Mouse (Mus musculus) neural tube, postnatal 0 days (tissue): Measurements from ENCODE around the gene Klri1. TPM values are rescaled to one million over a fixed set of nuclear protein-coding genes. Genes with fewer than 3 reads are reported as not detected.

Experiments used
- microRNA-seq: library from miRNA; unstranded; fragments of <30 nt; microRNA quantifications from one replicate; pipeline ENCODE4, GENCODE M21; 2016
- polyA plus RNA-seq: library from polyadenylated mRNA; unstranded; fragments of >200 nt; fragmentation: Nextera tagmentation; extraction: Ambion mirVana; gene quantifications from 2 replicates; pipeline ENCODE4 v1.2.1, GENCODE M21; 2015

Gene Klri1
- polyA plus RNA-seq = 1.1 and 1.7 TPM in 2 replicates

GRCm38 (mm10) chr6:129717032-129717431 lies at the start of gene Klri1:
Gene Klri1, minus strand, starts transcription at chr6:129717132.

GRCm38 (mm10) chr6:129740069-129740721 lies 23.3 kb upstream of the Klri1 start, which contains the start of gene Klri2:
Gene Klri2, minus strand, starts transcription at chr6:129740484.

GRCm38 (mm10) chr6:129678873-129679272 lies 38.1 kb downstream of the Klri1 start, which contains the start of gene Klrc1:
Gene Klrc1, minus strand, starts transcription at chr6:129678973.

GRCm38 (mm10) chr6:129660589-129660988 lies 56.3 kb downstream of the Klri1 start, which contains the start of gene Klrc2:
Gene Klrc2, minus strand, starts transcription at chr6:129660689.

Small RNA genes lying within 50 kb of the gene (microRNA-seq; reads per million reads assigned to microRNA genes)
- gene Mir680-1 = not detected

Other genes with a start within 250 kb of the Klri1 start
- not detected in 2 replicates for gene Olr1, start 210.0 kb downstream of the Klri1 start, polyA plus RNA-seq
- gene Tmem52b, start 204.6 kb downstream of the Klri1 start, polyA plus RNA-seq = not detected in 2 replicates
- gene Gabarapl1, start 184.0 kb downstream of the Klri1 start, polyA plus RNA-seq = 266 and 268 TPM in 2 replicates
- gene Klre1, start 139.2 kb downstream of the Klri1 start, polyA plus RNA-seq = not detected in 2 replicates
- gene Klrd1, start 125.3 kb downstream of the Klri1 start, polyA plus RNA-seq = not detected in 2 replicates
- gene Klrk1, start 93.3 kb downstream of the Klri1 start, polyA plus RNA-seq = 0.23 and 0.26 TPM in 2 replicates
- gene Klrc3, start 73.8 kb downstream of the Klri1 start, polyA plus RNA-seq = not detected in 2 replicates
- gene Klrc2, start 56.4 kb downstream of the Klri1 start, polyA plus RNA-seq = not detected in 2 replicates
- gene Klrc1, start 38.2 kb downstream of the Klri1 start, polyA plus RNA-seq = not detected in 2 replicates
- gene Klri2, start 23.4 kb upstream of the Klri1 start, polyA plus RNA-seq = not detected in 2 replicates
- not detected in 2 replicates for gene Gm156, start 67.1 kb upstream of the Klri1 start, polyA plus RNA-seq
- gene Gm17631, start 145.5 kb upstream of the Klri1 start, polyA plus RNA-seq = not detected in 2 replicates
- not detected in 2 replicates for gene Klra17, start 159.5 kb upstream of the Klri1 start, polyA plus RNA-seq
- not detected in 2 replicates for gene Klra5, start 200.5 kb upstream of the Klri1 start, polyA plus RNA-seq